Mouse (Mus musculus): ENCODE results near the gene Slc16a6. TPM values are rescaled to one million over a fixed set of nuclear protein-coding genes. Genes with fewer than 3 reads are reported as not detected.

Slc16a6 gene
- polyA plus RNA-seq, 1 experiment from 2014 or later = 14.4 TPM

DNA sequence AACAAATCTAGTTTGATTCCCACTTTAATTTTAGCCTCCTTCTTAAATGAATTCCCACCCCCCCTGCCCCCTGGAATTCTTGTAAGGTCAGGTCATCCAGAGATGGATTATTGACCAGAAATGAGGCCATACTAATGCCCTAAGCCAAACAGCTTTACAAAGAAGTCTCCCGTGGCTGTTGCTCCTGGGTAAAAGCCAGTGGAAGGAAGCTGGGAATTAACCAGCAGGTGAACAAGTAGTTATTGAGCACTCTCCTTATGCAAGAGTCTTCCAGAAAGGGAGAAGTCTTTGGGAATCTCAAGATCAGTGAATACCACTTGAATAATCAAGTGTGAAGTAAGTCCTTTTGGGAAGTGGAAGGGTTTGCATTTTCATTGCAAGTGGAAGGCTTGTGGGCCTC lies 13.7 kb upstream of the Slc16a6 start:
- no peak for DNase-seq (ENCODE audit: low spot score)

DNA sequence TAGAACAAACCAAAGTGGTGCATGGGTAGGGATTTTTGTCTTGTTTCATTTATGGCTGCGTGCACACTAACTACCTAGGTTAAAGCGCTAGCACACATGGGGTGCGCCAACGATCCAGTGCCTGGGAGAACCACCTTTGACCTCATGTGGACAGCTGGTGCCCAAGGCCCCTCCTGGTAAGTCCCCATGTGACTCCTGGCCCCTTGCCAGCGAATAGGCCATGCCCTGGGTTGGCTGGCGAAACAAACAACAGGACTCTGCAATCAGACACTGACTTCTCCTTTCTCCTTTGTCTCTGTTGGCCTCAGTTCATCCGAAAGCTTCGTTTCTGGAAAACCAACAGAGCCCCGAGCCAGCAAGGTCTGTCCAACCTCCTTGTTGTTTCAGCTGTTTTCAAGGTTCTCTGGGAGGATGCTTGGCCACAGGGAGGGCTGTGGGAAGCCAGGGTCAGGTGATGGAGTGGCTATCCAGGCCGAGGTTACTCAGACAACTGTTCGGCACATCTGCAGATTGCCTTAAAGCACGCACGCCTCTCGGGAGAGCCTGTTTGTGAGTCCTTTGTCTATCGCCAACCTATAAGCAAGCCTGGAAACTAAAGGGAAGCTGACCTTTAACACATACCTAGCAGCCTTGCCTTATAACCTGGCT lies 12.1 kb upstream of the Slc16a6 start:
- DNase-seq (ENCODE audit: low spot score) = no peak

DNA sequence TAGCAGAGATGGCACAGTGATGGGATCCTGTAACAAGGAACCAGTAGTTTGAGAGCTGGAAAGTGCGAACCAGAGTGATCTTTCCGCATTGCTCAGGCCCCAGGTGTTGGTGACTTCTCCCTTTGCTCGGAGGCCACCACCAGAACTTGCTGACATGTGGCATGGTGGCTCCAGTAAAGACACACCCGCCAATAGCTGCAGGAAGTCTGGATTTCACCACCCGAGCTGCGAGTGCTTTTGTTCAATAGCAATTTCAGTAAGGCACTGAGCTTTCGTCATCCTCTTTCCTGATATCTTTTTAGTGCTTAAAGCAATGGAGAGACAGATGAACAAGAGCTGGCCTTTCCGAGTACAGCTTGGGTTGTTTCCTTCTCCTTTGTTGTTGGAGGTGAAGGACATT lies 7.0 kb upstream of the Slc16a6 start:
- no peak for DNase-seq (ENCODE audit: low spot score)

DNA sequence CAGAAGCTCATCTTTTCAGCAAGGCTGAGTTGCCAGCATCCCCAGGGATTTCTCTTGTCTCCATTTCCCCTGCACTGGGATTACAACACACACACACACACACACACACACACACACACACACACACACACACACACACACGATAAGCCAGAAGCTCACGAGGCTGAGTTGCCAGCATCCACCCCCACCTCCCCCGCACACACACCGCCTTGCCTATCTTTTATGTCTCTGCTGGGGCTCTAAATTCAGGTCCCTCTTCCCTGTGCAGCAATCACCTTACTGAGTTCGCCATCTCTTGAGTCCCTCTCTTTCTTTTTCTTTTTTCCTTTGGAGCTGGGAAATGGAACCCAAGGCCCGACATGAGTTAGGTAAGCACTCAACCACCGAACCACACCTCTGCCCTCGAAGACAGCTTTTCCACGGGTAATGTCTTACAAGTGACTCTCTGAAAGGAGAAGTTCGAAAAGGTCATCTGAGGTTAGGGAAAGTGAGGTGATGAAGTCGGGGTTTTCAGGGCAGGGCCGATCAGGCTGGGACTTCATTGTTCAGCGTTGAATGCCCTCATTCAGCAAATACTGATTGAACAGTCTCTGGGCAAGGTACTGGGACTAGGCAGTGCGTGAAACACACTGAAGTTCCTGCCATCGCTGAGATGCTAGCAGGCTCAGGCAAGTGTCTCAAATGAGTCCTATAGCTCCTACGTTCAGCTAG lies 6.3 kb upstream of the Slc16a6 start:
- DNase-seq (ENCODE audit: low spot score) = no peak

DNA sequence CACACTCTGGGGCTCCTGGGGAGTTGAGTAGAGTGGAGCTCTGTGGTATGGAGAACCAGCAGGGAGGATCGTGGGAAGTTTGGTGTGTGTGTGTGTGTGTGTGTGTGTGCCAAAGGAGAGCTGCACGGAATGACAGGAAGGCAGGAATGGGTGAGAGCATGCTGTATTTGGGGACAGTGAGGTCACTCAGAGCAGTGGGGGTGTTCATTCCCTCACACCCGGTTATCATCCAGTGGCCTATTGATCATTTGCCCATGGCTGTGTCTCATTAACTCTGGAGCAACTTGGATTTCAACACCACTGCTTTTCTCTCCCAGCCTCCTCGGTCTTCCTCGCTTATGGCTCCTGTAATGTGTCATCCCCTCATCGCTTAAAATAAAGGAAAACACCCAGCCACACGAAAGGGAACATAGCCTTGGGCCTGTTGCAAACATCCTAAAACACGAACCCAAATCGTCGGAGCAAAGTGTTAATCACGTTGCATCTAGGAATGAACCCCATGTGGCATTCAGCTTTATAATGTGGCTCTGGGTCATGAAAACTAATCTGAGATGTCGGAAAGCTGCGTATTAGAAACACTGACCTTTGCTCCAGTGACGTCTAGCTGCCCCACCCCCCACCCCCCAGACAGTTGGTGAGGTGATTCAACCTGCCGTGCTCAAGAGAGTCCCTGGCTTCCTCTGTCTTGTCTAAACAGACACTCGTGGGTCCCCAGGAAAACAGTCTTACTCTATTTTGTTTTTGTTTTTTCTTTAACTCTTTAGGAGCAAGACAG lies 4.4 kb upstream of the Slc16a6 start:
- no peak for DNase-seq (ENCODE audit: low spot score)

DNA sequence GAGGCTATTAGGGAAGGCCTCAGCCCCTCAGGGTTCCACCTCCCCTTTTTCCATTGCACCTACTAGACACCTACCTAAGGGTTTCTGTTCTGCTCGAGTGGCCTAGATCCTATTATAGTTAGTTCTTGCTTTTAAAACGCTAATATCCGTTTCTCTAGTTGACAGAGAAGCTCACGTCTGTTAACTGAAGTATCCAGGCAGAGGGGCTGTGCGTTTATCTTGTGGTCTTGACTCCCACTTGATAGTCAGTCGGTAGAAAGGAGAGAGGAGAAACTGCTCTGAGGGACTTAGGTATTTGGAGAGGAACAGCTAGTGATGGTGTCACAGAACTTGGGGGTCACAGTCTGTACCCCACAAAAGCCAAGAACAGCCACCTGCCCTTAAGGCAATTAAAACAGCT lies 3.3 kb upstream of the Slc16a6 start:
- DNase-seq (ENCODE audit: low spot score) = no peak

DNA sequence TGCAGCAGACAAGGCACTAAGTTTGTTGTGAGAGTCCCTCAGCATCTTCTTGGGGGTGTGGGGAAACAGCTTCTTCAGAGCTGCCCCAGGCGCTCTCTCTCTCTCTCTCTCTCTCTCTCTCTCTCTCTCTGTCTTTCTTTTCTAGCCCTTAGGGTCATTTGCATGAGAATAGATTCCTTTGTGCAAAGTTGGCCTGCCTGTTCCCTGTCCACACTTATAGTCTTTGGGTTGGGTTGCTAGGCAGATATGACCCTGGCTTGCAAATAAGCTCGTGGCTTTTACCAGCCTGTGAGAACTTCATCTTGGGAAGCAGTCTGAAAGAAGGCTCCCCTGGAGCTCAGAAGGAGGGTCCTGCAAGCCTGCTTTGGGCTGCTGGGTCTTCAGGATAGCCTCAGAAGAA lies 2.8 kb upstream of the Slc16a6 start:
- DNase-seq (ENCODE audit: low spot score) = no peak

DNA sequence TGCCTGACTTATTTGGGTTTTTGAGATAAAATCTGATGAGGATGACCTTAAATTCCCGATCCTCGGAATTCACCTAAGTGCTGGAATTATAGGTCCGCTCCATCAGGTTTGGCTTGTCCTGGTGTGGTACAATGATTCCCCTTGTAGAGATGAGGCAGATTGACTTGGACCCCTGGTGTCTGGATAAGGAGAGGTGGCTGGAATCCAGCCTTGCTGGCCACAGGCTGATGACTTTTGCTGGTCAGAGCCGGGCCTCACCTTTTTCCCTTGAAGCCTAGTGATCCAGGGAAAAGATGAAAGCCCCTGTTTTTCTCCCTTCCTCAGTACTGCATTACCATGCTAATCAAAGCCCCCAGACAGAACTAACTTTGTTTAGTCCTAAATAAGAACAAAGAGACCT lies 2.3 kb upstream of the Slc16a6 start:
- DNase-seq (ENCODE audit: low spot score) = no peak

DNA sequence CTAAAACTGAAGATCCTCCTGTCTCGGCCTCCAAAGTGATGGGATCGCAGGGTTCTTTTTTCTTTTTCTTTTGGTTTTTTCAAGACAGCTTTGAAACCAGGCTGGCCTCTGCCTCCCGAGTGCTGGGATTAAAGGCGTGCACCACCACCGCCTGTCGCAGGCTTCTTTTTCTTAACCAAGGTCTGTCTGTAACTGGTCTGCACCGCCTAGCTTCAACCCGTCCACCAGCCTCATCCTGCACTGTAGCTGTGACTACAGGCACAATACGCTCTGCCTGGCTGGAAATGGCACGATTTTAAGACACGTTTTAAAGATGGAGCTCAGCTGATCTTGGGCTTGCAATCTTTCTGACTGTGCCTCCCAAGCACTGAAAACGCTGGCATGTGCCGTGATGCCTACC lies 1.4 kb upstream of the Slc16a6 start:
- no peak for DNase-seq (ENCODE audit: low spot score)

DNA sequence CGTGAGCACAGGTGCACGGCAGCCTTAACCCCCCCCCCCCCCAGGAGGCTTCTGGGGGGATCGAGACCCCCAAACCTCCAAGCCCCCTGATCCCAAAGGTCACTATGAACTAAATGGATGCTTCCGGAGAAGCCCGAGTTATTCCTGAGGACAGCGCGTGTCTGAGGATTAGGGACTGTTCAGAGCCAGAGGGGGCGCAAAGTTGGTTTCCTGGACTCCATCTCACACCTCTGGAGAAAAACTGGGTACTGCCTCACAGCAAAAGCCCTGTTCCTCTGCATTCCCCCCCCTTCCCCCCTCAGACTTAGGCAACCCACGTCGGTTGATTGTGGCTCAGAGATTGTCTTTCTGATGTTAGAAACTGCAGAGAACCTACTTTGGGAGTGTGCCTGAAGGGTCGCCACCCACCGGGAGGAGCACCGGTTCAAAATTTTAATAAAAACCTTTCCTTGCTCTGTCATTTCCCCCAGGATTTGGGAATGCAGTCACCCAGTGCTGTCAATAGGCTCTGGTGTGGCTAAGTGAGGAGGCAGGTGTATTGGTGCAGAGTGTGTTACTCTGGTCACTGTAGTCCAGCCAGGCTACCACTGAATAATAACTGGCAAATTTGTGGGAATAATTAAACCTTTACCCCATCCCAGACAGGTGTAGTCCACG lies 816 bp upstream of the Slc16a6 start:
- no peak for DNase-seq (ENCODE audit: low spot score)

DNA sequence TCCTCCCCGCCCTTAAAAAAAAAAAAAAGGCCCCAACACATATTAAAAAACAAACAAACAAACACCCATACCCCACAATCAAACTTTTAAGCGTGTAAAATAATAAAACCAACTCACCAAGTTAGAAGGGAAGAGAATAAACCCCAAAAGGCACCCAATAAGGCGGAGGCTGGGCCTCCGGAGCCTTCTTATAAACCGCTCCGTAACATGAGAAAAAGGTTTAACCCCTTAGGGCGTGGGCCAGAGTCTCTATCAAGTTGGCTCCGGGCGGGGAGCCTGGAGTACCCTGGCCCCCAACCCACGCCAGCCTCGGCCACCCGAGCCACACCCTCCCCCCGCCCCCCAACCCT lies 602 bp downstream of the Slc16a6 start:
- DNase-seq (ENCODE audit: low spot score) = no peak

DNA sequence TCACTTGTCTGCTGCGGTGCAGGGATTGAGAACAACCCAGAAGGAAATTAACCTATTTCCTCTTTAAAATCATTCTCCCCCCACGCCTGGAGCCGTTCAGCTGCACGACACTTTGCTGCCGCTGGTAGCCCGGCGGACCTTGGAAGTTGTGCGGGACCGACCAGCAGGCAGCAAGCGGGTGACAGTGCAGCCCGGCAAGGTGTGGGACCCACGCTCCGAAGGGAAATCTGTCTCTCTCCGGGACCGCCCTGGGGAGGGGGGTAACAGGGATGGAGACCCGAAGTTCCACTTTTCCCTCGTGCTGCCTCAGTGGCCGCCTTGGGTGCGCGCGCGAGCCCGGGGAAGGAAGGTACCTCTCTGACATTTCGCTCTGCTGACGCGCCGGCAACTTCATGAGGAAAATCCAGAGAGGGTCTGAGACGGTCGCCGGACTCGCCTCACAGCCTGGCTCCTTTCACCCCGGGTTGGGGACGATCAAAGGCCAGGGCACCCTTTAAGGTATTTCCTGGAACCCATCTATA lies 1.2 kb downstream of the Slc16a6 start:
- peak; percentile 42 for DNase-seq (ENCODE audit: low spot score)

DNA sequence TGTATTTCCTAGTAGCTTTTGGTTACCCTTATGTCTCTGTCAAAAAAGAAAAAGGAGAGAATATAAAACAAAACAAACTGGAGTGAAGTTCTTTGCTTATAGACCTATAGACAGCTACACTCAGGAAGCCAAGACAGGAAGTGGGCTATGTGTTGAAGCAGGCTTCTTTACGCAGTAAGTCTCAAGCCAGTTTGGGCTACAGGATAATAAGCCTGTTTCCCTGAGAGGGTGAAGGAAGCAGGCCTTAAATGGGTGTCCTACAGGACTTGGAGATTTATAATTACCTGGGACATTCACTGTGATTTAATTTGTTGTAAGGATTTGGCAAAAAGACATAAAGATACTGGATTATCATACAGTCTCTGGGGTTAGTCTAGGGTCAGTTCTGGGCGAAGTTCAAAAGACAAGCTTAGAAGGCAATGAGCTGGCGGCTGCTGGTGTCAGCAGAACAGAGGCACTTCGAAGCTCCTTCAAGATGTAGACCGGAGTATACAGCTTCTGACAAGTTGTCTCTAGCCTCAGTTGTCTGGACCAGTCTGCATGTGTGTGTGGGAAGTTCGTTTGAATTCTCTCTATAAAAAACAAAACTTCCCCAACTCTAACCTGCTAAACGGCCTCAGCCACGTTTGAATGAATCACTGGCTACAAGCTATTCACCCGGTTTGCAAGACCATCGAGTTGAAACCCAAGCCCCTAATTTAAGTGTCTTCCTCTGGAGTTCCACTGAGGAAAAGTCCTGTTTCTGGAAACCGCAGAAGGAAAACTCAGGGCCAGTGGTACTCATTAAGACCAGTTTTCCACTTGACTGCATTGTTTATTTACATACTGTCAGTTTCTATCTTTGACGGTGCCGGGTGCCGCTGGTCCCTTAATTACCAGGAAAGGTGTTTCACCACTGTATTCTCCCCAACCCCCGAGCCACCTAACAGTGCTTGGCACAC lies 2.2 kb downstream of the Slc16a6 start:
- DNase-seq (ENCODE audit: low spot score) = peak; percentile 71

DNA sequence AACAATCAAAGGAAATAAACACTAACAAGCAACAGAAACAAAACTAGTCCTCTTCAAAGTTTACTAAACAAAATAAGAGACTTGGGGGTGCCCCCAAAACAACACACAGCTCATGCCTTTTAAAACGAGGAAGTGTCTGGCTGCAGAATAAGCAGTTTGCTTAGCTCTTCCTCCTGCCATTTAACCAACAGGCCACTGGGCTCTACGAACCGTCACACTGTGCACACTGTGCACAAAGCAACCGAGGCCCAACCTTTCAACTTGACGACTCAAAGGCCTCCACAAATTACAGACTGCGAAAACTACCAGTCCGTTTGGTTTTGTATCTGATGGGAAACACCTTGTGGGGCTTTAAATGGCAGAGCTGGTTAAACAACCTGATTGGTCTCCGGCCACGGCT lies 3.2 kb downstream of the Slc16a6 start:
- DNase-seq (ENCODE audit: low spot score) = peak; percentile 22

DNA sequence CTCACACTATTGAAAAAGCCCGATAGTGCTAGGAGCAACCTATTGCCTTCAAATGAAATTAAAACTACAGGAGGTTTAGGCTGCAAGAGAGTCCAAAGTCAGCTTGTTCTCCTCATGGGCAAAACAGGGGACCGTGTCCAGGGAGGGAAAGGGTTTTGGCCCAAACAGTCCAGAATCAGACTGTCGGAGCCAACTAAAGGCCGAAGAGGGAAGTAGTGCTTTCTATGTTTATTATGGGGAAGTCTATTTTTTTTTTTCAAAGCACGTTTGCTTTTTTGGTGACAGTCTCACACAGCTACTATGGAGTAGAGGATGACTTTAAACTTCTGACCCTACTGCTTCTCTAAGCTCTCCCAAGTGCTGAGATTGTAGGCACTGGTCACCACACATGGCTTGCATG lies 5.3 kb downstream of the Slc16a6 start:
- DNase-seq (ENCODE audit: low spot score) = no peak

DNA sequence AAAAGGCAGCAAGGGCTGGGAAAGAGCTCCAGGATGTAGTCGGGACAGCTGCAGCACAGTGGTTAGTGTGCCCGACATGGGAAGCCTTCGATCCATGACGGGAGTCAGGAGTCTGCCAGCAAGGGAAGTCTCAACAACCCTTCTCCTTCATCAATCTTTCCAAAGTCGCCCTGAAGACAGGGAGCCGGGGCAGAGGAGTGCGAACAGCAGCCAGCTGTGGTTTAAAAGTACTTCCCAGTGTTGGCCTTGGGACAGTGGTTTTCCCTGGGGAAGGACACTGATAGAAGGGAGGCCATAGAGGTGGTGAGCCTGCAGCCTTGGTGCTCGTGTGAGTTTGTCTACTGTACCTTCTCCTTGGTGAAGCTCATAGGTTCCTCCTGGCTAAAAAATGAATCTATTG lies 6.4 kb downstream of the Slc16a6 start:
- DNase-seq (ENCODE audit: low spot score) = no peak

DNA sequence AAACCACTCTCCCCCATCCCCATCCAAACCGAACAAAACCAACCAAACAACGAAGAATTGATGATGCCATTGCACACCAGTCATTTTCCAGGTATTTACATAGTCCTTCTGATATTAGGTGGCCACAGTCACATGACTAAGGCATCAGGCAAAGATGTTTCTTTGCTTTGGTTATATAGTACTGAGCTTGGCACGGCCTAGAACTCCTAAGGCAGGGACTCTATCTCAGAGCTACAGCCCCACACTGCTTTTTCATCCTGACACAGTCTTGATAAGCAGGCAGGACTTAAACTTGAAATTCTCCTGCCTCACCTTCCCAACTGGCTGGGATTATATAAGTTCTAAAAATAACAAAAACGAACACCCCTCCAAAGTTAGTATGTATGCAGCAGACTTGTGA lies 8.3 kb downstream of the Slc16a6 start:
- DNase-seq (ENCODE audit: low spot score) = no peak

DNA sequence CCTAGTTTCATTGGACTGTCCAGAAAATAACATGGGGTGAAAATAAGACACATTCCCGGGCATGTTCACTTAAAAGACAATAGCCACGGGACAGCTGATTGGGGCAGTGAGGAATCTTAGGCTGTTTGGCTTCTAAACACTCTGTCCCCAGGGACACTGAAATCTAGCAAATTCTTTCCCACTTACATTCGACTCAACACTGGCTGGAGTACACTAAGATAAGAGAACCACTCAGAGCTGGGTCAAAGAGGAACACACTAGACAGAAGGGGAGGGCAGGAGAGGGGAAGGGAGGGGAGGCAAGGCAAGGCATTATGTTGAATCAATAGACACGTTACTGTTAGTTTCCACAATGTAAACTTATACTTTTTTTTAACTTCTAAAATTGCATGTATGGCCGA lies 12.8 kb downstream of the Slc16a6 start:
- no peak for DNase-seq (ENCODE audit: low spot score)

DNA sequence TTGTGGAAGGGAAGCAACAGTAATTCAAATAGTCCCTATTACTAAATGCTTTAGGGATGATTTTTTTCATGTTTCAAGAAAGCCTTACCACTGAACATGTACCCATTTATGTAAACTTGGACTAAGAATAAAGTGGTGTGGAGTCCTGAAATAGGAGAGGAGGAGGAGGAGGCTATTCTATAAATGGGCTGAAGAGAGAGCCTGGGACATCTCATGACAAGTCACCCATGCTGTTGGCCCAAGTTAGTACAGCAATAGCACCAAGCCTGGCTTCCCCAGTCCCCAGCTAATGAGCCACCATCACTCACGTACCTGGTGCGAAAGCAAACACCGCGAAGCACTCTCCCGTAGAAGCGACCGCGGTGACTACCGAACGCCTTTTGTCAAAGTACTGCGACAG lies 15.2 kb downstream of the Slc16a6 start:
- DNase-seq (ENCODE audit: low spot score) = no peak

DNA sequence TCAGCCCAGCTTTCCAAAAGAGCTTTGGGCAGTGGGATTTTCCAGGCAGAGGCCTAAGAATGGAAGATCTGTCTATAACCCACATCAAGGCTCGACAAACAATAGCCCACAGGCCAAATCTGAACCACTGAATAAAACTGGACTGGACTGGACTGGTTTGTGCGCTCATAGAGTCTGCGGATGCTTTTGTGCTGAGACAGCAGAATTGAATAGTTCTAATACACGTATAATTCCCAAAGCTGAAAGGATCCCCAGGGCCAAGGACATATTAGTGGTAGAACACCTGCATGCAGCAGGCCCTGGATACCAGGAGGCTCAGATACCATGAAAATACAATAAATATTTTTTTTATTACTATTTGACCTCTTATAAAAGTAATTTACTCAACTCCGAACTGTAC lies 17.1 kb downstream of the Slc16a6 start:
- DNase-seq (ENCODE audit: low spot score) = no peak

DNA sequence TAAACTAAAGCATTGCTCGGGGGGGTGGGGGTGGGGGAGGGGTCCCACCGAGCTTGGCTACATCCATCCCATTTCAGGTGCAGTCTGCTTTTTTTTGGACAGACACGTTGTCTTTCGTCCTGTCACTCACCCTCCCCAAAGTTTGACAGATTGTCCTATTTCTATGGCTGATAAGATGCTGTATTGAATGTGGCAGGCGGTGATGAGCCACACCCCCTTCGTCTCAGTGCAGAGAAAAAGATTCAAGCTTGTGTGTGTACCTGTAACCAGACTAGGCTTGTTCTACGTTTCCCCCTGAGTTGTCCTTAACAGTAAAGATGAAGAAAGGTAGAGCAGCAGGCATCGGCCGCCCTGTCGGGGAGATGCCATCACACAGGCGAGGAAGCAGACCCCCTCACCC lies 22.2 kb downstream of the Slc16a6 start:
- DNase-seq (ENCODE audit: low spot score) = no peak
